Mouse (Mus musculus) heart, postnatal 0 days (tissue): ENCODE data around the gene Ube2k.

Experiments used
- CTCF ChIP-seq: IDR thresholded peaks from 2 replicates; pipeline ENCODE4 v1.5.1; 2016; ENCODE audit warnings: antibody characterized with exemption, control low read depth, low read depth
- EP300 ChIP-seq: IDR thresholded peaks from 2 replicates; pipeline ENCODE4 v1.6.1; 2016; ENCODE audit warnings: antibody characterized with exemption, low read depth

- TF ChIP-seq CTCF (no peak), EP300 (no peak)
These were observed 44.1 kb upstream of the Ube2k start, which contains the start of gene Gm43552 for GRCm38 (mm10) chr5:65492716-65493531.
